Mouse (Mus musculus): ENCODE results near the gene Tns3.

Tns3 gene

GRCm38 (mm10) chr11:8651448-8652035, 12.8 kb downstream of the Tns3 start:
- DNase-seq (ENCODE audit: low read depth, low spot score), result no peak

GRCm38 (mm10) chr11:8645609-8646008, 18.7 kb downstream of the Tns3 start:
- DNase-seq (ENCODE audit: low read depth, low spot score), result no peak

- no peak for DNase-seq (ENCODE audit: low read depth, low spot score)
Observed at GRCm38 (mm10) chr11:8644272-8644671, 20.1 kb downstream of the Tns3 start.

DNA sequence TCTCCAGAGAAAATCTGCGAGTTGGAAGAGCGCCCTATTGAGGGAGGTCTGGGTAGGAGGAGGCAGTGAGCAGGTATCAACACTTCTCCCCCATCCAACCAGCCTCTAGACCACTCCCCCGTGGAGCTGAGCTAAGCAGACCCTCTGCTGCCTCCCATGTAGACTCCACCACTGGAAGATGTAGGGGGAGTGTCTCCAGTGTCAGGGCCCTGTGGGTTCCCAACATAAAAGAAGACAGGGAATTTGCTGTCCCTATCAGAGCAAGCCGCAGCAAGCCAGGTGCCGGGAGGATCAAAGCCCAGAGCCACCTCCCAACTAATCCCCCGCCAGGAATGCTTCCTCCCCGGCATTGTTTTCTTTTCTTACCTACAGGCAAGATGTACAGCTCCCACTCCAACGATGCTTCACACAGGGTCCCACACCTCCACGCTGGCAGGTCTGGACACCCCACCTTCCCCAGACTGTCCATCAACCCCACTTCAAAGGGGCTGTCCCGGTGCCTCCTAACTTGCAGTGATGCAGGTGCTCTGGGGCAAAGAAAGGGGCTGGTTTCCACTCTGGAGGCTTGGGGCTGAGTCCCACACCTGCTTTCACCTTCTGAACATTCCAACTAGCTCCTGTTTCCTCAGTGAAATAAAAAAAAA, 22.6 kb downstream of the Tns3 start:
- DNase-seq (ENCODE audit: low read depth, low spot score), result no peak

DNA sequence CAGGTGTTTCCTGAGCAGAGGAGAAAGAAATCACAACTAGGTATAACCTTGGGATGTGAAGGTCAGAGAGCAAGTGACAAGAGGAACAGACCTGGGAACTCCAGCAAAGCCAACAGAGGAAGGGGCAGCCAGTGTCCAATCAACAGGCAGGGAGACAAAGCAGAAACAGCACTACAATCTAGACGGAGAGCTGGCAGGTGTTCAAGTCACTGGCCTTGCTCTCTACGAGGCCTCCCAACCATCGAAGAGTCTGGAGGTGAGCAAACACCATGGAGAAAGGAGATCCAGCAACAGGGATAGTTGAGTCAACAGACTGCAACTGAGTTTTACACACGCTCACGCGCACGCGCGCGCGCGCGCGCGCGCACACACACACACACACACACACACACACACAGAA, 24.6 kb downstream of the Tns3 start:
- DNase-seq (ENCODE audit: low read depth, low spot score), result no peak

DNA sequence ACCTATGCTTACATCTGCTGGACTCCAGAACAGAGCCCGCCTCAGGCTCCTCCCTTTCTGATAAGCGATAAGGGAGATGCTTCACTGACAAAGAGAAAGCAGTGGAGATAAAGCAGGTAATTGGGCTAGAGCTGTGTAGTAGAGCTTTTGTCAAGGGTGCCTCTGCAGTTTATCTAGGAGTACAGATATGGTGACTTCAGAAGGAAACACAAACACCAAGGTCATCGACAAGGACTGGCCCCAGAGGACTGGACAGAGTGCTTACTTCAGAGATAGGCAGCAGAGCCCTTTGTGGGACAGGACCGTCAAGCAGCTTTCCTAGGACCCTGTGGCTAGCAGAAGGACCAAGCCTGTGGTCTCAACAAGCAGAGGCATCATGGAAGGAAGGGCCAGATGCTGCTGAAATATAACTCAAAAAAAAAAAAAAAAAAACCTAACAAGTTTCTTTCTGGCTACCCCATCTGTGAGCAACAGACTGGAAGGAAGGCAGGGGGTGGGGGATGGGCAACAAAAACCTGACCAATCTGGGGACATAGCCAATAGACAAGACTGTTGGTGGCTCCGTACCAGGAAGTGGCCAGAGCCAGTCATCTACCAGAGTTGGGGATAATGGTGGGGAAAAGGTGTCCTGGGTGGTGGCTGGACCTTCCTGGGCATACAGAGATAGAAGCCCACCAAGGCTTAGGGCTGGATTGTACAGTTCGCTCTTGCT, 25.2 kb downstream of the Tns3 start:
- DNase-seq (ENCODE audit: low read depth, low spot score), result no peak

- no peak for DNase-seq (ENCODE audit: low read depth, low spot score)
Observed at GRCm38 (mm10) chr11:8637469-8638447, 26.6 kb downstream of the Tns3 start.

DNA sequence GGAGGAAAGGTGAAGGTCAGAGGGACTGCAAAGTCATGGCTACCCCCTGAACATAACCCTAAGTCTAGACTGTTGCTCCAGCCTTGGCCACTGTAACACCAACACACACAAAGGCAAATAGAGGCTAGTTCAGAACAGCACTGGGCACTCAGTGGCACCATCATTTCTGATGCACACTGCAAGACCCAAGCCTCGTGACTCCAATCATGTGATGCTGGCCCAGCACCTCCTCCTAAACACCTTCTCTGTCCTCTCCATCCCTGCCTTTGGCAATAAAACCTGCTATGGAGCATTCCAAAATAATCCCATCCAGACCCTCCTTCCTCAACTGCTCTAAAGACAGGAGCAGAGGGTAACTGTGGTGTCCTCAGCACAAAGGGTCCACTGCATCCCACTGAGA, 27.7 kb downstream of the Tns3 start:
- no peak for DNase-seq (ENCODE audit: low read depth, low spot score)

- DNase-seq (ENCODE audit: low read depth, low spot score), result no peak
Observed at GRCm38 (mm10) chr11:8635778-8636177, 28.6 kb downstream of the Tns3 start.

GRCm38 (mm10) chr11:8634728-8635410, 29.5 kb downstream of the Tns3 start:
- DNase-seq (ENCODE audit: low read depth, low spot score), result no peak

GRCm38 (mm10) chr11:8632163-8632562, 32.2 kb downstream of the Tns3 start:
- no peak for DNase-seq (ENCODE audit: low read depth, low spot score)

DNA sequence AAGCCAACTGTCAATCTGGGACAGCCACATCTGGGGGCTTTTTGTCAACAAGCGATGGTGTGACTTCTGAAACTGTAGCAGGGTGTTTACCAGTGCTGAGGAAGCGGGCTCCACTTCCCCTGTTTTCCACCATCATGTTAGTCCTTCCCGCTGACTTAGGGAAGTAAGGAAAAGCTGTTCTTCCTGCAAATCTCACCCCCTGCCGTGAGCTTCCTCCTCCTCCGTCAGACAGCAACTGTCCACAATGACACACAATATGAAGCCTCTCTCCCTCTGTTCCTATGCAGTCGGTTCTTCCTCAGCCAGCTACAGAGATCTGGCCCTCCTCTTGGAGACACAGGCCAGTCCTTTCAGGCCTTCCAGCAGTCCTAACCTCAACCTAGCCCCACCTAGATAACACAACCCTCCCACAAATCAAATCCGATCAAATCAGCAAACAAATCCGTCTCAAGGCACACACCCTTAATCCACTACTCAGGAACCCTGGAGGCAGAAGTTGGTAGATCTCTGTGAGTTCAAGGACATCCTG, 34.4 kb downstream of the Tns3 start:
- no peak for DNase-seq (ENCODE audit: low read depth, low spot score)

GRCm38 (mm10) chr11:8629326-8629725, 35.0 kb downstream of the Tns3 start:
- no peak for DNase-seq (ENCODE audit: low read depth, low spot score)

DNA sequence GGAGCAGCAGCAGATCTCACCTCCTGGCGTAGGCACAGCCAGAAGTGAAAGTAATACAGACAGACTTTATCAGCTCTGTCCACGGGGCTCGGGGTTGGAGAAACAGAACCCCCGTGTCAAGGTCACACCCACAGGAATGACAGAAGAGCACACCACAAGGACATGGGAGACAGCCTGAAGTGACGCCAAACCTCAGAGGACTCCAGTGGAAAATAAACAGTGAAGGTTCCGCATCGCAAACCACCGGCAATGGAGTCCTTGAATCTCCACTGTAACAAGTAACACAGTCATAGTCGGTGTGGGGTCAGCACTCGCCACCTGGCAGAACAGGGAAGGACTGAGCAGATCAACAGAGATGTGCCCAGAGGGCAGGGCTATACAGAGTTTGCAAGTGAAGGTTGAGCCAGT, 35.5 kb downstream of the Tns3 start:
- DNase-seq (ENCODE audit: low read depth, low spot score), result no peak

DNA sequence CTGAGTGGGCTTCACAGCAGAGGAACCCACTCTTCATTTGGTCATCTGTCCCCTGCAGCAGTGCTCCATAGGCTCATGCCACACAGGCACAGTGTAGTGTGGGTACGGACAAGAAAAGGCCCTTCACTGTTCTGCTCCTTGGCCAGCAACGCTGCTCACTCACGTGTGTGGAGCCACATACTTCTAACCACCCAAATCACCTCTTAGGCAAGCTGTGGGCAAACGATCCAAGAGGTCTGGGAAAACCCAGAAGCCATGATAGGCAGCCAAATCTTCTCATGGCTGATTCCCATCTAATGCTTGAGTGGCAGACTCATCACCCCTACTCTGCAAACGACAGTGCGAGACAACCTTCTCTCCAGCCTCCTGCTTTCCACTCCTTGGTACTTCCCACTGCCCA, 37.2 kb downstream of the Tns3 start:
- DNase-seq (ENCODE audit: low read depth, low spot score), result no peak

DNA sequence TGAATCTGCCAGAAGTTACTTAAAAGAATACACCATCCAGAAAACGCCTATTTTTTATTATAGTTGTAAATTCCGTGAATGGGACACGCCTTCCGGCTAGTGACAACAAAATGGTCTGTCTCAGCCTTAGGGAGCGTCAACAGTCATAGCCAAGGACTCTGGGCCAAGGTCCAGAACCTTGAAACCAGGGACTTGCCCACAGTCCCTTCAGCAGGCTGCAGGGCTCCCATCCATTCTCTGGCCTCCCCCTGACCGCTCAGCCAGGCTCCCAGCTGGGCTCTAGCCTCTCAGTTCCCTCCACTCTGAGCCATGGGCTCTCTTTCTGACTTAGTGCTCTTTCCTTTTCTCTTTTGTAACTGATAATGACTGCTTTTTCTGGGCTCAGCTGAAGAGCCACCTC, 37.6 kb downstream of the Tns3 start:
- DNase-seq (ENCODE audit: low read depth, low spot score), result no peak

DNA sequence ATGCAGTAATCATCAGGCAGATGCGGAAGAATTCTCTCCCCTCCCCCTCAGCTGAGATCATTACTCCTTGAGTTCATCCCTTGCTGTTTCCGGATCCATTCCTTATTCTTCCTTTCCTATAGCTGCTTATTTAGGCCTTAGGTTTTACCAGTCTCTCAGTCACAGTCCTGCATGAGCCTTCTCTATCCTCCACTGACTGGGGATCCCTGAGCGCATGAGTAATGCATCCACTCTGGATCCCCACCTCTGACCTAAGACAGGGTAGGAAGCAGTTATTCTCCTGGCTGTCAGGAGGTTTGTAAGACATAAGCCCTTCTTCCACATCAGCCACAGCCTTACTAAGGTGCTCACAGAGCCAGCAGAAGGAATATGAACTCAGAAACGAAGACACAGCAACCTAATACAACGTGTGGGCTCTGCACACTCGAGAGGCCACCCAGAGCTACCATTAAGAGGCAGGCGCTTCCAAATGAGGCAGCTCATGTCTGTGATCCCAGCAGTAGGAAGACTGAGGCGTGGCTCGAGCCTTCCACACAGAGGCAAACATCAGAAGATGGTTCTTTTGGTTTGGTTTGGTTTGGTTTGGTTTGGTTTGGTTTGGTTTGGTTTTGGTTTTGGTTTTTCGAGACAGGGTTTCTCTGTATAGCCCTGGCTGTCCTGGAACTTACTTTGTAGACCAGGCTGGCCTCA, 38.3 kb downstream of the Tns3 start:
- DNase-seq (ENCODE audit: low read depth, low spot score), result no peak

GRCm38 (mm10) chr11:8625451-8625850, 38.9 kb downstream of the Tns3 start:
- no peak for DNase-seq (ENCODE audit: low read depth, low spot score)

GRCm38 (mm10) chr11:8624179-8624886, 40.0 kb downstream of the Tns3 start:
- peak; percentile 67 for DNase-seq (ENCODE audit: low read depth, low spot score)

- no peak for DNase-seq (ENCODE audit: low read depth, low spot score)
Observed at GRCm38 (mm10) chr11:8623852-8624178, 40.5 kb downstream of the Tns3 start.
